Mouse (Mus musculus) bone marrow, adult 2 months (tissue): ENCODE data around the gene Zbtb45. TPM values are rescaled to one million over a fixed set of nuclear protein-coding genes. Genes with fewer than 3 reads are reported as not detected.
A peak's percentile ranks its signal among the peaks of the same experiment; 100 is the strongest.

Experiments used
- H3K27ac ChIP-seq: fragments of 200-500 bp; 2 replicates; pipeline ENCODE4 v1.5.1; 2012; ENCODE audit warnings: low read depth, mild to moderate bottlenecking, control low read depth, inconsistent platforms, low read length; ENCODE audit not compliant: control insufficient read depth, poor library complexity, insufficient read depth
- H3K4me1 ChIP-seq: fragments of 200-500 bp; 2 replicates; pipeline ENCODE4 v1.6.1; 2011; ENCODE audit warnings: low read length; ENCODE audit not compliant: control insufficient read depth, insufficient read depth
- H3K4me3 ChIP-seq: fragments of 200-500 bp; replicated peaks from 2 replicates; pipeline ENCODE3; 2011; ENCODE audit warnings: mild to moderate bottlenecking, low read depth, low read length, control low read depth; ENCODE audit not compliant: control insufficient read depth
- CTCF ChIP-seq: fragments of 200-500 bp; IDR thresholded peaks from 2 replicates; pipeline ENCODE4 v1.5.1; 2011; ENCODE audit warnings: low read length, control low read depth; ENCODE audit not compliant: control insufficient read depth, insufficient read depth
- POLR2A ChIP-seq: fragments of 200-500 bp; IDR thresholded peaks from 2 replicates; pipeline ENCODE4 v1.6.1; 2011; ENCODE audit warnings: low read depth, mild to moderate bottlenecking, control low read depth, low read length, borderline replicate concordance; ENCODE audit not compliant: control insufficient read depth
- WGBS: fragments of 180-500 bp; shearing (Covaris S2); methylation state at CpG from one replicate; pipeline ENCODE4 v1.1.7; 2018; 5-methylcytosine and 5-hydroxymethylcytosine counted together
- polyA plus RNA-seq: library from polyadenylated mRNA; stranded (reverse); fragments of >200 nt; gene quantifications from 2 replicates; pipeline ENCODE4 v1.2.4, GENCODE M21; 2011; ENCODE audit warnings: low replicate concordance; ENCODE audit not compliant: missing spikeins, insufficient read depth, insufficient read length

Zbtb45 gene
- polyA plus RNA-seq, 1 experiment, result 9.6 TPM

GRCm38 (mm10) chr7:13013671-13014070 lies 3.8 kb upstream of the Zbtb45 start:
- 85% methylated on average over 4 of the region's 4 CpGs for WGBS
- no peak overlapping the region for H3K27ac ChIP-seq

DNA sequence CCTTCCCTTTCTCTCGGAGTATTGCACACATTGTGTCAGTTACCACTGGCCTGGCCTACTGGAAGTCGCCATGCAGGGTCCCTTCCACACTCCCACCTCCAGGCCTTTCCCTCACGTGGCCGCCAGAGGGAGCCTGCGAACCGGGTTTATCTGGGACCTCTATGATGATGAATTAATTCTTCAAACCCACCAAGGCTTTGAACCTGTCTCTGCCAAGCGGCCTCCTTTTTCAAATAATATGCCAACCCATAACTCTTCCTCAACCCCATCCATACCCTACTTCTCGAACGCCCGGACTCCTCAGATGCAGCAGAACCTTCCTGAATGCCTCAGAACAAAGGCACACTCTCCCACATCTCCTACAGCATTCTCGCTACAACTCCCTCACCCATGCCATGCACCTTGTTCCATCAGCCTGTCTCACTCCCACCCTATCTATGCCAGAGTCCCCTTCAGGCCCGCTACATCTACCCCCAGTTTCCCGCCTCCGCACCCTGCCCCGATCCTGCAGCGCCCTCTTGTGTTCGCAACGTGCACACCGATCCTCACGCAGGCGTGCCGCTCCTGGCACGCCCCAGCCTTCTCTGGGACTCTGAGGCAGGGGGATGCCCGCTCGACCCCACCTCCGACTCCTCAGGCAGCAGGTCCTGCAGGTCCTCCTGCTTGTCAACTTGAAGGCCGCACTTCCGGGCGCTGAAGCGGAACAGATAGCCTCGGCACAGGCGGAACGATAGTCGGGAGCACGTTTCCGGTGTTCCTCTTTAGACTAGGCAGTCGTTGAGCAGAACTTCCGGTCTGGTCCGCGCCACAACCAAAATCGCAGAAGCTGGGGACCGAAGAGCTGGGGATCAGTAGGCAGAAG lies 460 bp downstream of the Zbtb45 start:
- WGBS, result under 1% methylated on average over 42 of the region's 42 CpGs
- TF ChIP-seq POLR2A, result no peak; the same call in 1 of the 2 replicates
- peak; percentile 90 for TF ChIP-seq CTCF
- Histone ChIP-seq H3K27ac (peak overlapping the region; percentile 82), H3K4me1 (no peaks in the 10 kb centered on the region; the same call in 1 of the 2 replicates), H3K4me3 (peak overlapping the region; percentile 86)

More at GRCm38 (mm10) chr7:13013671-13014070, 3.8 kb upstream of the Zbtb45 start:
- no peak for TF ChIP-seq POLR2A
- no peak for TF ChIP-seq CTCF
- H3K4me3 ChIP-seq, result no peak overlapping the region
- H3K4me1 ChIP-seq, result no peaks in the 10 kb centered on the region; the same call in 1 of the 2 replicates

DNA sequence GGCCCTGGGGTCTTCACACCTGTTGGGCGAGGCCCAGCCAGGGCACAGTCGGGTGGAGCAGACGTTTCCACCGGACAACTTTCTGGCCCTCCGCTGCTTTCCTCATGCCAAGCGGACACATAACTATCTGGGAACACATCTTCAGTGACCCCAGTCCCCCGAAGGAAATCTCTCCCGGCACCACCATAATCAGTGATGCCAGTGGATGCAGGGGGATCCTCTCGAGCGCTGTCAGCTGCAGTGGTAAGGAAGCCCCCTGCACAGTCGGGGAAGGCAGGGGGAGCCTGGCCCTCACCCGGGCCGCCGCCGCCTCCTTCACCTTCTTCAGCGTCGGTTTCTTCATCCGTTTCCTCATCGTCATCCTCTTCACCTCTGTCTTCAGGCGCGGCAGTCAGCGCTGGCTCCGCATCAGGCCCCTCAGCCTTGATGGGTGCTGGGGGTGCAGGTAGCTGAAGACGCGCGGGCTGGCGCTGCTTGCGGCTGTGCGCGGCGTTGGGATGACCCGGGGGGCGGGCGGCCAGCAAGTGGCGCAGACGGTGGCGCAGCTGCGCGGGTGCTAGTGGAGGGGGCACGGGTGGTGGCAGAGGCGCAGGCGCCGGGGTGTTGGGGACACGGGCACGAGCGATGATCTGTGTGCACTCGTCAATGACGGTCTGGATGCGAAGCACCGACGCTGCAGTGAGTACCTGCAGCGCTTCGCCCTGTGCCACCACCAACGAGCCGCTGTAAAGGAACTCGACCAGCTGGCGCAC lies 2.3 kb downstream of the Zbtb45 start:
- no peak overlapping the region for H3K27ac ChIP-seq
- TF ChIP-seq CTCF (no peak), POLR2A (no peak)
- 94% methylated on average over 57 of the region's 57 CpGs for WGBS

DNA sequence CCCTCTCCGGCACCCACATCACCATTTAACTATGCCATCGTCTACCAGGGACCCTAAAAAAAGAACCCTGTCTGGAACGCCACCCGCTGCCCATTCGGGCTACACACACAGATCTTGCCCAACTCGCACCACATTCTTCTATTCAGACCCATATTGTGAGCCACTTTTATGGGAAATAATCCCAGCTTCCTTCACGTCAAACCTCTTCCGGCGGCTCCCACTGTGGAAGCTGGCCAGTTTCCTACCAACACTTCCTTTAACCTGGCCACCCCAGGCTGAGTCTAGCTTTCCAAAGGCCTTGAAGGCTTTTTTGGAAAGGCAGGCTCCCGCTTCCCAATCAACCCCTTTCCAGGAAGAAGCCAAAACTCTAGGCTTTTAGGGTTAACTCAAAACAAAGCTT lies 3.3 kb downstream of the Zbtb45 start:
- no peak overlapping the region for H3K27ac ChIP-seq
- H3K4me1 ChIP-seq, result no peaks in the 10 kb centered on the region; the same call in 1 of the 2 replicates
- no peak for TF ChIP-seq POLR2A
- TF ChIP-seq CTCF, result no peak
- WGBS, result 88% methylated on average over 10 of the region's 10 CpGs
- H3K4me3 ChIP-seq, result no peak overlapping the region

More for the DNA sequence above, 2.3 kb downstream of the Zbtb45 start:
- H3K4me3 ChIP-seq, result no peak overlapping the region
- no peaks in the 10 kb centered on the region; the same call in 1 of the 2 replicates for H3K4me1 ChIP-seq

DNA sequence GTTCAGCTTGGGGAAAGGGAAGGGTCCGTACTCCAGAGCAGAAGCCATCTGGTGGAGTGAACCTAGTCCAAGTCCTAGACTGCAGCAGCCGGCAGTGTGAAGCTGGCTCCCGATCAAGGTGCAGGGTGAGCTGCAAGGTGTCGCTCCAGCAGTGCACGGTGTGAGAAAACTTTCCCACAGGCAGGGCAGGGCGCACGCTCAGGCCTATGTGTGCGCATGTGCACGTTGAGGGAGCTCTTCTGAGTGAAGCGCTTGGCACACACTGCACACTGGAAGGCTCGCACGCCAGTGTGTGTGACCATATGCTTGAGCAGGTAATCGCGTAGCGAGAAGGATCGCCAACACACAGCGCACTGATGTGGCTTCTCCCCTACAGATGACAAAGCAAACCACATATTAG lies 3.8 kb downstream of the Zbtb45 start:
- H3K27ac ChIP-seq, result no peak overlapping the region; the same call in 1 of the 2 replicates
- no peak overlapping the region for H3K4me3 ChIP-seq
- no peaks in the 10 kb centered on the region; the same call in 1 of the 2 replicates for H3K4me1 ChIP-seq
- 91% methylated on average over 17 of the region's 17 CpGs for WGBS
- no peak for TF ChIP-seq POLR2A
- TF ChIP-seq CTCF, result no peak

- Histone ChIP-seq H3K4me3 (no peak overlapping the region), H3K4me1 (no peaks in the 10 kb centered on the region), H3K27ac (no peak overlapping the region)
- TF ChIP-seq POLR2A (no peak), CTCF (no peak)
- 82% methylated on average over 5 of the region's 5 CpGs for WGBS
Measured at GRCm38 (mm10) chr7:13003380-13003779, 6.5 kb downstream of the Zbtb45 start.

DNA sequence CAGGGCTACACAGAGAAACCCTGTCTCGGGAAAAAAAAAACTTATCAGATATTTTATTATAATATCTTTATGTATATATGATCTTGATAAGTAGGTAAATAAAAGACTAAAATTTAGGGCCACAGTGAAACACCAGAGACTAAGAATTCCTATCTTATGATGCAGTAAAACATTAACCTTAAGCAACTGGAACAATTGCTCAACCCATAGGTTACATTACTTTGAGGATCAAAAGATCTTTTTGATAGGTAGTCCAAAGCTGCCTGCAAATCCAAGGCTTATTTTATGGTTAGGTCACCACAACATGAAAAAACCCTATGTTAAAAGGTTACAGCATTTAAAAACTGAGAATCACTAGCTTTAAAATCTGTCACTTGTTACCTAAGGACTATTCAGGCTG lies 8.2 kb downstream of the Zbtb45 start:
- no peaks in the 10 kb centered on the region for H3K4me1 ChIP-seq
- no peak overlapping the region for H3K27ac ChIP-seq
- 80% methylated on average over 1 of the region's 1 CpGs for WGBS
- TF ChIP-seq CTCF, result no peak
- TF ChIP-seq POLR2A, result no peak
- no peak overlapping the region for H3K4me3 ChIP-seq

GRCm38 (mm10) chr7:12998851-12999250 lies 11.0 kb downstream of the Zbtb45 start, which contains the start of gene Trim28:
TSS of gene Trim28 (plus strand) at chr7:12999114.
- H3K27ac ChIP-seq, result no peak within 1 kb of the TSS
- no peaks in the 10 kb centered on the region for H3K4me1 ChIP-seq
- TF ChIP-seq CTCF (no peak), POLR2A (no peak)
- 82% methylated on average over 3 of the region's 3 CpGs for WGBS
- H3K4me3 ChIP-seq, result no peak within 1 kb of the TSS
